Mouse (Mus musculus): ENCODE results near the gene Tarsl2. TPM values are rescaled to one million over a fixed set of nuclear protein-coding genes. Genes with fewer than 3 reads are reported as not detected.

Gene Tarsl2
- polyA plus RNA-seq, 1 experiment = 3.3 TPM

DNA sequence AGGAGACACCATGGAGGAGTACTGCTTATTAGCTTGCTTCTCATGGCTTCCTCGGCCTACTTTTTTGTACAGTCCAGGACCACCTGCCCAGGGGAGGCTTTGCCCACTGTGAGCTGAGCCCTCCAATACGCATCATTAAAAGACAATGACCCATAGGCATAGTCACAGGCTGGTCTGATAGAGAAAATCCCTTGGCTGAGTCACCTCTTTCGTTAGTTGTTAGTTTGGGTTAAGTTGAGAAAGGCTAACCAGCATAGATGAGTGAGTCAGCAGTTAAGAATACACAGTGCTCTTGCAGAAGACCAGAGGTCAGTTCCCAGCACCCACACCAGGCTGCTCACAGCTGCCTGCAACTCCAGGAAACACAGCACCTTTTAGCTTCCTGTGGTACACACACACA, 21.4 kb upstream of the Tarsl2 start:
- no peak overlapping the region for H3K4me2 ChIP-seq (ENCODE audit: low read depth)

DNA sequence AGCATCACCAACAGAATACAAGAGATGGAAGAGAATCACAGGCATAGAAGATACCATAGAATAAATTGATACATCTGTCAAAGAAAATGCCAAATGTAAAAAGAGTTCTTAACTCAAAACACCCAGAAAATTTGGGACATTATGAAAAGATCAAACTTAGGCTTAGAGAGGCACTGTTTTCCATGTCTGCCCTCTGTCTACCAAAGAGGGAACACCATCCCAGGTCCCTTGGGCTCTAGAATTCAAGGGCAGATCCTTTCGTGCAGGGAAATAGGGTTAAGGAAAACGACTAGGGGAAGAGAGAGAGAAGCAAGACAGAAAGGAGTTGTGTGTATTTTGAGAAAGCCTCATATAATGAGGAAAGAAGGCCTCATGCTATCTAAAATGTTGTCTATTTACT, 19.2 kb upstream of the Tarsl2 start:
- no peak overlapping the region for H3K4me3 ChIP-seq
- TF ChIP-seq POLR2AphosphoS2 (IDR thresholded peaks at IDR 0.05; ENCODE audit: insufficient read length, low read depth) (no peak), MAX (IDR thresholded peaks at IDR 0.05; ENCODE audit: low read depth) (no peak), CEBPB (IDR thresholded peaks at IDR 0.05; ENCODE audit: insufficient read depth, poor library complexity, severe bottlenecking) (no peak), SRF (IDR thresholded peaks at IDR 0.05; ENCODE audit: control insufficient read depth, insufficient read length, low read depth) (no peak), TCF3 (IDR thresholded peaks at IDR 0.05; ENCODE audit: insufficient read length, low read depth) (no peak), TCF12 (IDR thresholded peaks at IDR 0.05; ENCODE audit: insufficient read depth, poor library complexity, severe bottlenecking) (no peak), MYOG (IDR thresholded peaks at IDR 0.05; ENCODE audit: control insufficient read depth in 1 of 3, insufficient read depth in 1 of 3, insufficient read length in 2 of 3, low read depth in 2 of 3) (no peak), MYOD1 (IDR thresholded peaks at IDR 0.05; ENCODE audit: control insufficient read depth in 1 of 3, insufficient read length in 2 of 3, low read depth in 2 of 3) (no peak), E2F4 (IDR thresholded peaks at IDR 0.05; ENCODE audit: insufficient read depth) (no peak), REST (IDR thresholded peaks at IDR 0.05; ENCODE audit: insufficient read depth, insufficient read length) (no peak), POLR2A (IDR thresholded peaks at IDR 0.05; ENCODE audit: insufficient read length, low read depth) (no peak), USF1 (IDR thresholded peaks at IDR 0.05; ENCODE audit: low read depth) (no peak)
- no peak overlapping the region for H3ac ChIP-seq (ENCODE audit: control insufficient read depth, insufficient read length)
- no peak overlapping the region for H3K4me2 ChIP-seq (ENCODE audit: low read depth)
- peaks cover 15% of the 10 kb centered on the region for H3K27me3 ChIP-seq (ENCODE audit: control insufficient read depth, insufficient read depth, insufficient read length)
- no peaks in the 10 kb centered on the region for H3K36me3 ChIP-seq (ENCODE audit: control insufficient read depth, insufficient read depth)
- no peaks in the 10 kb centered on the region for H3K79me2 ChIP-seq (ENCODE audit: control insufficient read depth, insufficient read depth)

More for the DNA sequence above, 21.4 kb upstream of the Tarsl2 start:
- H3K79me2 ChIP-seq (ENCODE audit: control insufficient read depth, insufficient read depth) = no peaks in the 10 kb centered on the region
- H3K27me3 ChIP-seq (ENCODE audit: control insufficient read depth, insufficient read depth, insufficient read length) = peaks cover 17% of the 10 kb centered on the region
- TF ChIP-seq E2F4 (IDR thresholded peaks at IDR 0.05; ENCODE audit: insufficient read depth) = no peak
- no peak for TF ChIP-seq USF1 (IDR thresholded peaks at IDR 0.05; ENCODE audit: low read depth)
- no peak for TF ChIP-seq REST (IDR thresholded peaks at IDR 0.05; ENCODE audit: insufficient read depth, insufficient read length)
- TF ChIP-seq SRF (IDR thresholded peaks at IDR 0.05; ENCODE audit: control insufficient read depth, insufficient read length, low read depth) = no peak
- no peak for TF ChIP-seq TCF3 (IDR thresholded peaks at IDR 0.05; ENCODE audit: insufficient read length, low read depth)
- TF ChIP-seq POLR2A (IDR thresholded peaks at IDR 0.05; ENCODE audit: insufficient read length, low read depth) = no peak
- no peak for TF ChIP-seq TCF12 (IDR thresholded peaks at IDR 0.05; ENCODE audit: insufficient read depth, poor library complexity, severe bottlenecking)
- TF ChIP-seq CEBPB (IDR thresholded peaks at IDR 0.05; ENCODE audit: insufficient read depth, poor library complexity, severe bottlenecking) = no peak
- TF ChIP-seq MAX (IDR thresholded peaks at IDR 0.05; ENCODE audit: low read depth) = no peak
- TF ChIP-seq POLR2AphosphoS2 (IDR thresholded peaks at IDR 0.05; ENCODE audit: insufficient read length, low read depth) = no peak
- TF ChIP-seq MYOG (IDR thresholded peaks at IDR 0.05; ENCODE audit: control insufficient read depth in 1 of 3, insufficient read depth in 1 of 3, insufficient read length in 2 of 3, low read depth in 2 of 3) = no peak
- no peak for TF ChIP-seq MYOD1 (IDR thresholded peaks at IDR 0.05; ENCODE audit: control insufficient read depth in 1 of 3, insufficient read length in 2 of 3, low read depth in 2 of 3)
- no peaks in the 10 kb centered on the region for H3K36me3 ChIP-seq (ENCODE audit: control insufficient read depth, insufficient read depth)
- no peak overlapping the region for H3ac ChIP-seq (ENCODE audit: control insufficient read depth, insufficient read length)
- H3K4me3 ChIP-seq = no peak overlapping the region

DNA sequence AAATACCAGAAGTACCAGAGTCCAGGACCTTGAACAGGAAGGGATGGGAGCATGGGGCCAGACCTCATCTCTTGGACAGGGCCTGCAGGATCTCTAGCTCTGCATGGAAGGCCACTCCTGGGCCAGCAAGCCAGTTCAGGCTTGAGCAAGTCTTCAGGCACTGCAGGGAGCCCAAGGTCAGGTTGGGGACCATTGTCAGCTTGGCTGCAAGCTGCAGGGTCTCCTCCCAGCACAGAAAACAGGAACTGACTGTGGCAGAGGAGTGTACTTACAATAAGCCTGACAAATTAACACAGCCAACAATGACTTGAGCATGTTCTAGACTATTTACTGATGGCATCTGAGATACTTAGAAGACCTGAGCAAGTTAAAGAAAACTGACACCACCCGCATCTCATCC, 14.9 kb upstream of the Tarsl2 start:
- H3K36me3 ChIP-seq (ENCODE audit: control insufficient read depth, insufficient read depth) = no peaks in the 10 kb centered on the region
- H3K4me2 ChIP-seq (ENCODE audit: low read depth) = no peak overlapping the region
- H3K4me3 ChIP-seq = no peak overlapping the region
- no peak for TF ChIP-seq REST (IDR thresholded peaks at IDR 0.05; ENCODE audit: insufficient read depth, insufficient read length)
- TF ChIP-seq CEBPB (IDR thresholded peaks at IDR 0.05; ENCODE audit: insufficient read depth, poor library complexity, severe bottlenecking) = no peak
- TF ChIP-seq SRF (IDR thresholded peaks at IDR 0.05; ENCODE audit: control insufficient read depth, insufficient read length, low read depth) = no peak
- TF ChIP-seq MYOD1 (IDR thresholded peaks at IDR 0.05; ENCODE audit: control insufficient read depth in 1 of 3, insufficient read length in 2 of 3, low read depth in 2 of 3) = no peak
- no peak for TF ChIP-seq TCF12 (IDR thresholded peaks at IDR 0.05; ENCODE audit: insufficient read depth, poor library complexity, severe bottlenecking)
- TF ChIP-seq USF1 (IDR thresholded peaks at IDR 0.05; ENCODE audit: low read depth) = no peak
- TF ChIP-seq MAX (IDR thresholded peaks at IDR 0.05; ENCODE audit: low read depth) = no peak
- no peak for TF ChIP-seq TCF3 (IDR thresholded peaks at IDR 0.05; ENCODE audit: insufficient read length, low read depth)
- TF ChIP-seq POLR2AphosphoS2 (IDR thresholded peaks at IDR 0.05; ENCODE audit: insufficient read length, low read depth) = no peak
- TF ChIP-seq MYOG (IDR thresholded peaks at IDR 0.05; ENCODE audit: control insufficient read depth in 1 of 3, insufficient read depth in 1 of 3, insufficient read length in 2 of 3, low read depth in 2 of 3) = no peak
- TF ChIP-seq POLR2A (IDR thresholded peaks at IDR 0.05; ENCODE audit: insufficient read length, low read depth) = no peak
- no peak for TF ChIP-seq E2F4 (IDR thresholded peaks at IDR 0.05; ENCODE audit: insufficient read depth)
- peaks cover 11% of the 10 kb centered on the region for H3K27me3 ChIP-seq (ENCODE audit: control insufficient read depth, insufficient read depth, insufficient read length)
- no peak overlapping the region for H3ac ChIP-seq (ENCODE audit: control insufficient read depth, insufficient read length)
- H3K79me2 ChIP-seq (ENCODE audit: control insufficient read depth, insufficient read depth) = no peaks in the 10 kb centered on the region

DNA sequence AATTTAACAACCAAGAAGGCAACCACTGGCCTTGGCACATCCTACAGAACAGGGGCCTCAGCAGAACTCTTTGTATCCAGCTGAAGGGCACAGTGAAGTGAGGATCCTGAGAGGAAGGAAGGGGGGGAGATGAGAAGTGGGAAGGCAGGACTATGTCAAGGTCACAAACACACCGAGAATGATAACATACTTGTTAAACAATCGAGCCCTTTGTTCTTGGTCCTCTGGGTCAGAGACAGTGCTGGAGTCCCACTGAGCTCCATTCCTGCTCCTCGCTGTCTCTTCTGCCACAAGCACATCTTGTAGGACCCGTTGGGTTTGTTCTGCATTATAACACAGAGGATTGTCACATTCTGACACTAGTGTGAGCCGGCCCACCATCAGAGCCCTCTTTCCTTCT, 14.0 kb upstream of the Tarsl2 start:
- H3K79me2 ChIP-seq (ENCODE audit: control insufficient read depth, insufficient read depth) = no peaks in the 10 kb centered on the region
- H3K27me3 ChIP-seq (ENCODE audit: control insufficient read depth, insufficient read depth, insufficient read length) = peaks cover 15% of the 10 kb centered on the region
- H3K4me3 ChIP-seq = no peak overlapping the region
- TF ChIP-seq SRF (IDR thresholded peaks at IDR 0.05; ENCODE audit: control insufficient read depth, insufficient read length, low read depth) (no peak), TCF3 (IDR thresholded peaks at IDR 0.05; ENCODE audit: insufficient read length, low read depth) (no peak), MYOD1 (IDR thresholded peaks at IDR 0.05; ENCODE audit: control insufficient read depth in 1 of 3, insufficient read length in 2 of 3, low read depth in 2 of 3) (no peak), POLR2A (IDR thresholded peaks at IDR 0.05; ENCODE audit: insufficient read length, low read depth) (no peak), TCF12 (IDR thresholded peaks at IDR 0.05; ENCODE audit: insufficient read depth, poor library complexity, severe bottlenecking) (no peak), MAX (IDR thresholded peaks at IDR 0.05; ENCODE audit: low read depth) (no peak), USF1 (IDR thresholded peaks at IDR 0.05; ENCODE audit: low read depth) (no peak), MYOG (IDR thresholded peaks at IDR 0.05; ENCODE audit: control insufficient read depth in 1 of 3, insufficient read depth in 1 of 3, insufficient read length in 2 of 3, low read depth in 2 of 3) (no peak), CEBPB (IDR thresholded peaks at IDR 0.05; ENCODE audit: insufficient read depth, poor library complexity, severe bottlenecking) (no peak), E2F4 (IDR thresholded peaks at IDR 0.05; ENCODE audit: insufficient read depth) (no peak), POLR2AphosphoS2 (IDR thresholded peaks at IDR 0.05; ENCODE audit: insufficient read length, low read depth) (no peak), REST (IDR thresholded peaks at IDR 0.05; ENCODE audit: insufficient read depth, insufficient read length) (no peak)
- H3K4me2 ChIP-seq (ENCODE audit: low read depth) = no peak overlapping the region
- H3ac ChIP-seq (ENCODE audit: control insufficient read depth, insufficient read length) = no peak overlapping the region
- H3K36me3 ChIP-seq (ENCODE audit: control insufficient read depth, insufficient read depth) = no peaks in the 10 kb centered on the region
